Comparison of ENCODE assay signal across 12 mouse cellular contexts in the genomic region with DNA sequence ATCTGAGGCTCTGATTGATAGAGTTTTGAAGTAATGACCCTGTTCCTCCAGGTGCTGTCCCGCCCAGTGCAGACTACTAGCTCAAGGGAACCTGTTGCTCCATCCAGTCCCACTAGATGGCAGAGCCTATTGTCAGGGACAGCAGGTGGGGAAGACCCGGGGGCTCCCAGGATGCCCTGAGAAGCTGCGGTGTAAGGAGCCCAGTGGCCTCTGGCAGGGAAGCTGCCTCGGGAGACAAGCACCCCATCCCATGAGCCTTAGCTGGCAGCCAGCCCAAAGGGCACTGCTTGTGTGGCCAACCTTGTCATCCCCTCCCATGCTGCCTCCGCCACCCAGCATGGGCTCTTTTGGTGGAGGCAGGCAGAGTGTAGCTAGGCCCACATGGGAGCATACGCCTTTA. TPM values are rescaled to one million over a fixed set of nuclear protein-coding genes. Genes with fewer than 3 reads are reported as not detected.
DNase-seq lines count a peak whose midpoint lies in the region; ATAC-seq and TF ChIP-seq lines count a peak whose summit lies in the region.
"Had no signal": no experiment of that assay in that cellular context is flagged by ENCODE, and none has a peak within 500 bp of the region (broad histone marks: within the 10 kb centered on the region; RNA-seq: fewer than 3 reads in every experiment).

No protein-coding gene starts in this region.

- peak; percentile 34 for DNase-seq in kidney, postnatal 0 days (ENCODE audit: low spot score)
- DNase-seq in 416B (ENCODE audit: low read depth) (peak; percentile 27), A20 (ENCODE audit: low read depth, low spot score) (peak; percentile 9)
- DNase-seq in testis, postnatal 10 days (ENCODE audit: low spot score): no peak
- DNase-seq in thymus, postnatal 10 days (ENCODE audit: low spot score in 2 of 2): no peak

- no peaks in the 10 kb centered on the region for H3K9me3 ChIP-seq in kidney, postnatal 0 days (replicated peaks; ENCODE audit: low read length)
- no peaks in the 10 kb centered on the region for H3K9me3 ChIP-seq in kidney, embryonic 15.5 days (replicated peaks)
- H3K9me3 ChIP-seq: heart, embryonic 15.5 days; neural tube, embryonic 13.5 days had no signal

- H3K4me1 ChIP-seq in kidney, postnatal 0 days (replicated peaks; ENCODE audit: insufficient read depth, low read length): peaks cover 10% of the 10 kb centered on the region; the same call in 1 of the 2 replicates
- H3K4me1 ChIP-seq in kidney, embryonic 15.5 days: peaks cover 56% of the 10 kb centered on the region

- H3K27ac ChIP-seq in kidney, postnatal 0 days: no peak overlapping the region
- H3K27ac ChIP-seq in kidney, embryonic 15.5 days: no peak overlapping the region
- H3K27ac ChIP-seq: heart, embryonic 15.5 days; neural tube, embryonic 13.5 days had no signal

- no peak overlapping the region for H3K4me3 ChIP-seq in kidney, postnatal 0 days (replicated peaks; ENCODE audit: low read depth, low read length)
- no peak overlapping the region for H3K4me3 ChIP-seq in kidney, embryonic 15.5 days (replicated peaks)
- H3K4me3 ChIP-seq: erythroblast, embryonic 14.5 days; heart, embryonic 15.5 days; neural tube, embryonic 13.5 days had no signal

- H3K27me3 ChIP-seq in kidney, postnatal 0 days (ENCODE audit: insufficient read depth, low read length): no peaks in the 10 kb centered on the region
- no peaks in the 10 kb centered on the region for H3K27me3 ChIP-seq in kidney, embryonic 15.5 days
- H3K27me3 ChIP-seq: heart, embryonic 15.5 days; neural tube, embryonic 13.5 days had no signal

- no peak overlapping the region for H3K4me2 ChIP-seq in kidney, postnatal 0 days (ENCODE audit: low read length)
- no peak overlapping the region for H3K4me2 ChIP-seq in kidney, embryonic 15.5 days
- H3K4me2 ChIP-seq: heart, embryonic 15.5 days; neural tube, embryonic 13.5 days had no signal

- no peaks in the 10 kb centered on the region for H3K36me3 ChIP-seq in kidney, postnatal 0 days (ENCODE audit: insufficient read depth, low read length)
- no peaks in the 10 kb centered on the region for H3K36me3 ChIP-seq in kidney, embryonic 15.5 days
- H3K36me3 ChIP-seq: heart, embryonic 15.5 days; neural tube, embryonic 13.5 days had no signal

- TF ChIP-seq CTCF in kidney, postnatal 0 days (IDR thresholded peaks at IDR 0.05; ENCODE audit: low read depth): peak; percentile 55

- peak; percentile 34; the same call in 1 of the 2 replicates for ATAC-seq in kidney, postnatal 0 days (replicated peaks; ENCODE audit: low FRiP score, low read depth)
- ATAC-seq in kidney, embryonic 15.5 days (replicated peaks; ENCODE audit: low FRiP score): no peak
- 0 out of 2 replicates have a peak, but pooled peaks have one; percentile 23 for ATAC-seq in granulocyte monocyte progenitor cell, adult 5-6 weeks (replicated peaks; ENCODE audit: poor library complexity, severe bottlenecking)
- no peak for ATAC-seq in erythroblast, adult 5-6 weeks (replicated peaks; ENCODE audit: low FRiP score, poor library complexity, severe bottlenecking)
- ATAC-seq: activated CD4-positive, CD25-positive, alpha-beta regulatory T cell, adult 4 months had no signal

- no peak overlapping the region for H3K9ac ChIP-seq in kidney, postnatal 0 days (ENCODE audit: low read depth, low read length)
- no peak overlapping the region for H3K9ac ChIP-seq in kidney, embryonic 15.5 days
- H3K9ac ChIP-seq: heart, embryonic 15.5 days; neural tube, embryonic 13.5 days had no signal

- WGBS in kidney, postnatal 0 days: 57% methylated on average over 6 of the region's 6 CpGs
- 63% methylated on average over 6 of the region's 6 CpGs for WGBS in kidney, embryonic 15.5 days

RNA-seq across cellular contexts. Expression of a gene that starts 17.3 kb away (rescaled TPM):
- polyA plus RNA-seq in kidney, postnatal 0 days (2015; fragmentation: Nextera tagmentation; extraction: Ambion mirVana): 15.1 and 15.8 TPM in 2 replicates
- polyA plus RNA-seq in kidney, embryonic 15.5 days (2015; fragmentation: Nextera tagmentation; extraction: Ambion mirVana): 15.6 and 17.7 TPM in 2 replicates
- total RNA-seq in granulocyte monocyte progenitor cell, adult 5-6 weeks (2014; fragmentation: Nextera tagmentation): 44.7 and 46.2 TPM in 2 replicates
- total RNA-seq in granulocyte monocyte progenitor cell, adult 5-6 weeks (2017): 13.0 and 14.0 TPM in 2 replicates
- total RNA-seq in erythroblast, adult 5-6 weeks (2015; ENCODE audit: low replicate concordance): 17.5 and 19.9 TPM in 2 replicates
- 3.3 and 4.3 TPM in 2 replicates for total RNA-seq in erythroblast, adult 5-6 weeks (2017; ENCODE audit: low replicate concordance)

Comparison
In these comparisons a context has a peak if more than half of its experiments do, and no peak if none do; other contexts are left out.
1. ATAC-seq: peak in kidney, postnatal 0 days (single experiment) and granulocyte monocyte progenitor cell, adult 5-6 weeks (single experiment); none in kidney, embryonic 15.5 days (single experiment) and erythroblast, adult 5-6 weeks (single experiment).
2. DNase-seq: peak in kidney, postnatal 0 days (single experiment), 416B (single experiment) and A20 (single experiment); none in testis, postnatal 10 days (single experiment) and thymus, postnatal 10 days (0 of 2).